Mouse (Mus musculus) MEL (cell line): Measurements from ENCODE around the gene Ncaph2.

Source experiments
- CHD2 ChIP-seq: IDR thresholded peaks from 2 replicates; pipeline ENCODE4 v1.6.1; 2011; ENCODE audit warnings: low read length, improper control_type of control experiment
- CTCF ChIP-seq, 3 experiments: IDR thresholded peaks in 2 of 3; conservative IDR thresholded peaks in 1 of 3; 2 replicates each; pipeline ENCODE4 v1.5.1; 2011 to 2012; ENCODE audit warnings: low read length in 3 of 3, low read depth in 2 of 3, mild to moderate bottlenecking in 2 of 3, improper control_type of control experiment in 1 of 3, inconsistent platforms in 1 of 3, mixed read lengths in 1 of 3, moderate library complexity in 1 of 3; ENCODE audit not compliant: control insufficient read depth in 1 of 3, insufficient read depth in 1 of 3, poor library complexity in 1 of 3, severe bottlenecking in 1 of 3
- E2F4 ChIP-seq: IDR thresholded peaks from 2 replicates; pipeline ENCODE4 v1.6.1; 2011; ENCODE audit warnings: low read depth, low read length, improper control_type of control experiment, borderline replicate concordance
- EP300 ChIP-seq, 2 experiments: IDR thresholded peaks; 2 replicates each; pipeline ENCODE4 v1.6.1; 2011; ENCODE audit warnings: improper control_type of control experiment in 2 of 2, low read length in 2 of 2, low read depth in 1 of 2, mild to moderate bottlenecking in 1 of 2
- MYC ChIP-seq: IDR thresholded peaks from 2 replicates; pipeline ENCODE4 v1.6.1; 2011; ENCODE audit warnings: low read depth, mild to moderate bottlenecking, low read length, improper control_type of control experiment, moderate library complexity
- NRF1 ChIP-seq: IDR thresholded peaks from 2 replicates; pipeline ENCODE4 v1.6.1; 2014; ENCODE audit warnings: low read depth, mild to moderate bottlenecking, inconsistent platforms, low read length, improper control_type of control experiment, moderate library complexity; ENCODE audit not compliant: poor library complexity, insufficient read depth, severe bottlenecking
- POLR2A ChIP-seq, 2 experiments: IDR thresholded peaks; 2 replicates each; pipeline ENCODE4 v1.6.1; 2011 to 2012; ENCODE audit warnings: low read length in 2 of 2, mild to moderate bottlenecking in 2 of 2, control low read depth in 1 of 2, improper control_type of control experiment in 1 of 2, low read depth in 1 of 2, moderate library complexity in 1 of 2; ENCODE audit not compliant: control insufficient read depth in 1 of 2, insufficient read depth in 1 of 2, poor library complexity in 1 of 2
- POLR2AphosphoS2 ChIP-seq: IDR thresholded peaks from 2 replicates; pipeline ENCODE4 v1.6.1; 2011; ENCODE audit warnings: low read length, improper control_type of control experiment
- TCF12 ChIP-seq: IDR thresholded peaks from 2 replicates; pipeline ENCODE4 v1.6.1; 2014; ENCODE audit warnings: low read depth, mild to moderate bottlenecking, inconsistent platforms, low read length, improper control_type of control experiment, moderate library complexity
- UBTF ChIP-seq: IDR thresholded peaks from 2 replicates; pipeline ENCODE4 v1.6.1; 2012; ENCODE audit warnings: low read depth, mild to moderate bottlenecking, inconsistent platforms, low read length, improper control_type of control experiment, moderate library complexity, borderline replicate concordance; ENCODE audit not compliant: insufficient read depth

DNA sequence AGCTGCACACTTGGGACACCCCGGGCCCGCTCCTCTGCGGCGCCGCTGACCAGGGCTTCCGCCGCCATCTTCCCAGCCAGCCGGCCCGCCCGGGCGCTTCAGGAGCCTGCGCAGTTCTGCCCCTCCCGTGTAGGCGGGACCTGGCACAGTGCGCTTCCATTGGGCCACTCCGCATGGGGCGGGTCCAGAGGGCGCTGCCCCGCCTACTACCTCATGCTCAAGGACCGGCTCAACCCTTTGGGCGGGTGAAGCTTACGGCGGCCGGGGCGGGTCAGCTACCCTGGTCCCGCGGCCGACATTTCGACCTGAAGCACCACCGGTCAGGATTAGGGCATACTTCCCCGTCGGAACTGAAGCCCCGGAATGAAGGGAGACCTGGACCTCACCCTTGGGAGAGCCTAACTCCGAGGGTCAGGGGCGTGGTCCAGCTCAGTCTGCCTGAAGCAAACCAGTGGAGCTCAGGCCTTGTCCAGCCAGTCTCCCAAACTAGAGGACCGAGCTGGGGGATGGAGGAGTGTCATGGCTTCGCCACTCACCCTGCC is 40.3 kb upstream of the Ncaph2 start, which contains the start of gene Sbf1:
- TF ChIP-seq CTCF (IDR thresholded peaks at IDR 0.05 in 2 of 3, conservative IDR thresholded peaks at IDR 0.05 in 1 of 3; ENCODE audit: control insufficient read depth in 1 of 3, insufficient read depth in 1 of 3, low read depth in 2 of 3, low read length in 3 of 3, poor library complexity in 1 of 3, severe bottlenecking in 1 of 3) (no peak), TCF12 (no peak; the same call in 1 of the 2 replicates), POLR2A (IDR thresholded peaks at IDR 0.05; ENCODE audit: control insufficient read depth in 1 of 2, insufficient read depth in 1 of 2, low read depth in 1 of 2, low read length in 2 of 2, poor library complexity in 1 of 2) (peak; percentile 84 to 88; a peak in 3 of 4 replicates), NRF1 (peak; percentile 84), POLR2AphosphoS2 (peak; percentile 76), E2F4 (no peak), UBTF (no peak), EP300 (IDR thresholded peaks at IDR 0.05; ENCODE audit: low read depth in 1 of 2, low read length in 2 of 2) (no peak), CHD2 (no peak), MYC (no peak)
